Mouse (Mus musculus): ENCODE measurements at regions not wholly inside any gene's neighbourhood (a gene's known extent, or its start where the extent isn't known, plus 50 kb on each side); places are given as distances from the start of the nearest gene placed in this dataset.
"Not testable (repeated sequence)": the region's sequence is repeated elsewhere in the genome, so short reads cannot be mapped to it uniquely, and the experiment has no call there.

GRCm38 (mm10) chr8:19976461-19976860, 73.3 kb downstream of the Gm31371 start:
- ATAC-seq (replicated peaks; ENCODE audit: low FRiP score, low TSS enrichment, poor library complexity, severe bottlenecking) = not testable (repeated sequence)

- peak; percentile 100 for ATAC-seq (replicated peaks; ENCODE audit: low FRiP score, low TSS enrichment, poor library complexity, severe bottlenecking)
Observed at GRCm38 (mm10) chr8:19979536-19980345, 76.5 kb downstream of the Gm31371 start.

- peak; percentile 77 for ATAC-seq (replicated peaks; ENCODE audit: low FRiP score, low TSS enrichment, poor library complexity, severe bottlenecking)
Observed at GRCm38 (mm10) chr8:19980346-19980726, 77.1 kb downstream of the Gm31371 start.

GRCm38 (mm10) chr8:20008106-20008505, 104.9 kb downstream of the Gm31371 start:
- not testable (repeated sequence) for ATAC-seq (replicated peaks; ENCODE audit: low FRiP score, low TSS enrichment, poor library complexity, severe bottlenecking)

GRCm38 (mm10) chr8:20010947-20011346, 107.8 kb downstream of the Gm31371 start:
- not testable (repeated sequence) for ATAC-seq (replicated peaks; ENCODE audit: low FRiP score, low TSS enrichment, poor library complexity, severe bottlenecking)

- ATAC-seq (replicated peaks; ENCODE audit: low FRiP score, low TSS enrichment, poor library complexity, severe bottlenecking) = peak; percentile 68
Observed at GRCm38 (mm10) chr8:20013278-20013677, 110.1 kb downstream of the Gm31371 start.

- ATAC-seq (replicated peaks; ENCODE audit: low FRiP score, low TSS enrichment, poor library complexity, severe bottlenecking) = not testable (repeated sequence)
Observed at GRCm38 (mm10) chr8:20014451-20015130, 111.4 kb downstream of the Gm31371 start.

- not testable (repeated sequence) for ATAC-seq (replicated peaks; ENCODE audit: low FRiP score, low TSS enrichment, poor library complexity, severe bottlenecking)
Observed at GRCm38 (mm10) chr8:20015411-20016081, 112.4 kb downstream of the Gm31371 start.

GRCm38 (mm10) chr8:20016082-20016840, 113.1 kb downstream of the Gm31371 start:
- not testable (repeated sequence) for ATAC-seq (replicated peaks; ENCODE audit: low FRiP score, low TSS enrichment, poor library complexity, severe bottlenecking)

- not testable (repeated sequence) for ATAC-seq (replicated peaks; ENCODE audit: low FRiP score, low TSS enrichment, poor library complexity, severe bottlenecking)
Observed at GRCm38 (mm10) chr8:20025521-20025920, 122.3 kb downstream of the Gm31371 start.

GRCm38 (mm10) chr8:20027956-20028355, 124.8 kb downstream of the Gm31371 start:
- not testable (repeated sequence) for ATAC-seq (replicated peaks; ENCODE audit: low FRiP score, low TSS enrichment, poor library complexity, severe bottlenecking)

GRCm38 (mm10) chr8:20030131-20030530, 126.9 kb downstream of the Gm31371 start:
- not testable (repeated sequence) for ATAC-seq (replicated peaks; ENCODE audit: low FRiP score, low TSS enrichment, poor library complexity, severe bottlenecking)

GRCm38 (mm10) chr8:20057626-20058025, 154.4 kb downstream of the Gm31371 start:
- ATAC-seq (replicated peaks; ENCODE audit: low FRiP score, low TSS enrichment, poor library complexity, severe bottlenecking) = not testable (repeated sequence)

- not testable (repeated sequence) for ATAC-seq (replicated peaks; ENCODE audit: low FRiP score, low TSS enrichment, poor library complexity, severe bottlenecking)
Observed at GRCm38 (mm10) chr8:20098121-20098520, 194.9 kb downstream of the Gm31371 start.

GRCm38 (mm10) chr8:20100241-20100640, 197.0 kb downstream of the Gm31371 start:
- ATAC-seq (replicated peaks; ENCODE audit: low FRiP score, low TSS enrichment, poor library complexity, severe bottlenecking) = not testable (repeated sequence)

- not testable (repeated sequence) for ATAC-seq (replicated peaks; ENCODE audit: low FRiP score, low TSS enrichment, poor library complexity, severe bottlenecking)
Observed at GRCm38 (mm10) chr8:20102374-20102773, 199.2 kb downstream of the Gm31371 start.

GRCm38 (mm10) chr8:20107154-20107553, 204.0 kb downstream of the Gm31371 start:
- ATAC-seq (replicated peaks; ENCODE audit: low FRiP score, low TSS enrichment, poor library complexity, severe bottlenecking) = not testable (repeated sequence)

- not testable (repeated sequence) for ATAC-seq (replicated peaks; ENCODE audit: low FRiP score, low TSS enrichment, poor library complexity, severe bottlenecking)
Observed at GRCm38 (mm10) chr8:20116785-20117184, 213.6 kb downstream of the Gm31371 start.

GRCm38 (mm10) chr8:20119581-20119980, 216.4 kb downstream of the Gm31371 start:
- not testable (repeated sequence) for ATAC-seq (replicated peaks; ENCODE audit: low FRiP score, low TSS enrichment, poor library complexity, severe bottlenecking)
